Mouse (Mus musculus): ENCODE results near the gene Fkbpl.

Gene Fkbpl

GRCm38 (mm10) chr17:34692906-34693305 lies 48.3 kb downstream of the Fkbpl start:
- peak; percentile 80 for DNase-seq (ENCODE audit: low spot score)

All from urinary bladder, postnatal 14 days (tissue).